Mouse (Mus musculus): ENCODE data around the gene Mkln1.

Mkln1 gene

DNA sequence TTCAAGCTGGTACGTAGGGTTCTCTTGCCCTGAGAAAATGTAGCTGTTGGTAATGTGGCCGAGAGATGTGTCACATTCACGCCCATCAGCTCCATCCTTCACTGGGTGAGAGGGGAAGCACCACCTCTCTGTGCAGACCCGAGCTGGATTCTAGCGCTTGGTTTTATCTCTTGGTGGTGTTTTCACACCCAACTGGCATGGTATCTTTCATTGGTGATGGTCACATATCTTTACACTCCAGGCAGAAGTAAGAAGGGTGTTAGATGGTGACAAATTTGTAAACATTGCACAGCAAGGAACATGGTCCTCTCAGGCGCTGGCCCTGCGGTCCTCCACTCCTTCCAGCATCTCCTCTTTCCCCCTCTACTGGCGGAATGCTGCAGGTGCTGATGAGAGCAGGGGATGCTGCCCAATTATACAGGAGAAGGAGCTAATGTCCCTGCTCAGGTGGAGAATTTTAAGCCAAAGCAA, 120.5 kb downstream of the Mkln1 start:
- peak; percentile 71 for DNase-seq

DNA sequence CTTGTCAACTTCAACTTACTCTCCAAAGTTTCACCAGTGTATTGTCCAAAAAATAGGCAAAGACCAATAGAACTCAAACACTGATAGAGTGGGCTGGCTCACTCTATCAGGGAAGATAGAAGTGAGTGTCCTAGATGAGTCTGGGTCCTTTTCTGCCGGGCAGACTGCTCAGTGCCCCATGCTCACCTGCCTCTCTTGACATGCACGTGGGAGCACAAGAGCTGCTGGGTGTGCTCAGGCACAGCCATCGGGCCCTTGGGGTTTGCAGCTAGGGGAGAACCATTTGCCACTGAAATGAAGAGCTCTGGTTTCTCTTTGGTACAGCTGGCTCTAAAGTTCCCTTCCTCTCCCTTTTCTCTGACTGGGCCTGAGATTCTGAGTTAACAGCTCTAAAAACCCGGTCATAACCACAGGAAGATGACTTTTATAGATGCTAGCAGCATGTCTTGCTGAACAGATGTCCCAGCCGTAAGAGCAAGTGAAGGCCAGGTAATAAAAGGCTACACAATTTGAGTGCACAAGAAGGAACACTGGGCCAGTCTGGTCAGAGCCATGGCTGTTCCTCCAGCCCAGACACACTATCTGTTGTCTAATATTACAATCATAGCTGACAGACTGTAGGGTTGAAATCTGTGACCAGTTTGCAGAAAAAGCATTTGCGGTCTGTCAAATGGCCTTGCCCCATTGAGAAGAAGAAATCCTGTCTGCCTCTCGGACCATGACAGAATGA, 122.1 kb downstream of the Mkln1 start:
- DNase-seq: no peak

DNA sequence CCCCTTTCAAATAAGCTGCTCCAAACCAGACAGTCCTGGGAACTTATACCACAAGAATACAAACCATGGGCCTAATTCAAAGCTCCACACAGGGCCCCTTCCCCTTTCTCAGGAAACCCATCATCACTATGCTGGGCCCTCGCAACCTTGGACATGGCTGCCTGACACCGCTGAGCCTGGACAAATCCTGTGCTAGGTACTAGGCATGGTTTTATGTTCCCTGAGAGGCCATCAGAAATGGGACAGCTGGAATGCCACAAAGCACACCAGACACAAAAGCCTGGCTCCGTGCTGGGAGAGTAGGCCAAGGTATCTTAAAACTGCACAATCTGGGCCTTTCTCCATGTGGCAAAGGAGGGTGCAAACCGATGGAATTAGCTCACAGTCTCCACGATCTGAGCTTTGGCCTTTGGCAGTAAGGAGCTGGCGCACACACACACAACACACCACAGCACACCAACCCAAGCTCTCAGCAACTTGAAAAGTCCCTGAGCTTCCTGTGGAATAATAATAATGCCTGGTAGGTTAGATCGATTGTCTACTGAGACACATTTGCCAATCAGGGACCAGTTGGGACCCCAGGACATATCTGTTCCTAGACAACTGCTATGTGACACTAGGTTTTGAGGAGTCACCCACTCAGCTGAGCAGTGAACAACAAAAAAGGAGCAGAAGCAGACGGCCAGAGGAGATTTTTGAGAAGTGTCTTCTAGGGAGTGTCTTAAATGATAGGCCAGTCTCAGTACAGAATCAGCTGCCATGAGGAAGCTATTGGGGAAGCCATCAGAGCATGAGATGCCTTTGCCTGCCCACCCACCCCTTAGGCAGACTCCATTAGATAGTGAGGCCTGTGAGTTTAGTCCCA, 123.2 kb downstream of the Mkln1 start:
- DNase-seq: peak; percentile 49

DNA sequence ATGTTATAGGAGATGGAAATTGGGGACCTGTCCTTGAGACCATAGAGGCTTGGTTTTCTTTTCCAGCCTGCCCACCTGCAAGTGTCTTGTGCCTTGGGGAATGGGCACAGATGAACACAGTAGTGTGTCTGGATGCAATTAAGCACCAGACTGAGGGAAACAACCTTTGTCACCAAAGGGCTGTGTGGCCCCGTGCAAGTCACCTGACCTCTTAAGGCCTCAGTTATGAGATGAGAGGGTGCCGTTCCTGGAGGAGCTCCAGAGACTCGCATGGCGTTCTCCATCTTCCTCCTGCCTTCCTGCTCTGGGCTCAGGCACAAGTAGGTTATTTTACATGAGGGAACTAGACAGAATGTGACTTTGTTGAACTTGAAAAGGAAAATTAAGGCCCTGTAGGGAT, 123.9 kb downstream of the Mkln1 start:
- DNase-seq: no peak

DNA sequence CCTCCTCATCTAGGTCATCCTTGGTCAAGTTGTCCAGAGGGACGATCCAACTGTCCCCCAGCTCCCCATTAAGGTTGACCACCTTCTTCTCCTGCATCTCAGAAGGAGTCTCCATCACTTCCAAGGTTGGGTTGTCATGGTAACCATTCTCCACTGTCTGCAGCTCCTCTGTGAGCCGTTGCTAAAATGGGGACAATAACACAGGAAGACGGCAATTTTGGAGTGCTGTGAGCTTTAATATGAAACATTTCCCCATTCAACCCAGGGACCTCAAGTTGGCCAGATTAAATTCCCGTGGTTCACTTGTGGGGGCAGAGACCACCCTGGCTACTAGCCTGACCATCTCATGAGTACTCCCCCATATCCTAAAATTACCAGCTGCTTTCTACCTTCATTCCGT, 124.5 kb downstream of the Mkln1 start:
- no peak for DNase-seq

DNA sequence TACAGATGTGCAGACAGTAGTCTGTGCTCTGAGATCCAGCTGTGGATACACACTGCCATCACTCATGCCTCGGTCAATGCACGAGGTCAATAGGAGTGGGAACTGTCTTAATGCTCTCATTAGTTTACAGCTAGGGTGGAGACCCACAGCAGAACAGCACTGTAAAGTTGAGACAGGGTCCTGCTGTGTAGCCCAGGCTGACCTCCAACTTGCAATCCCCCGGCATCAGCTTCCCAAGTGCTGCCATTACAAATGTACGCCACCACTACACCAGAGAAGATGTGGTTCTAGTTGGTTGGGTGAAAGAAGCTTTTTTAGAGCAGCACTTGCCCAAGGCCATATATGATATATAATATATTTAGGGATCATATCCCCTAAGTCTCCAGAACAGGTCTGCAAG, 125.1 kb downstream of the Mkln1 start:
- DNase-seq: no peak

DNA sequence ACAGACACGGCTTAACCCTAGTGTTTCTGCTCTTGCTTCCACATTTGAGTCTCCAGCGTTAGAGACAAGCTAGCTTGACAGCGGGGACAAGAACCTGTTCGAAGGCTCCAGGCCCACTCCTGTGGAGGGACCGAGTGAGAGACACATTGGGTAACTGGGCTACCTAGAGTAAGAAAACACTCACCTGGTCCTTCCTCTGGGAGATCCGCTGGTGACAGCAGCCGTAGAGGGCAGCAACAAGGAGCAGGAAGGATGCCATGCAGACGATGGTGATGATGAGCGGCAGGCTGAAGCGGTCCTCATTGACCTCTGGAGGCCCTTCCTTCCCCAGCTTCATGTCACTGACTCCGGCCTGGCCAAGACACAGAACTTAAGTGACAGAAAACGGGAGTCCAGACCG, 125.6 kb downstream of the Mkln1 start:
- no peak for DNase-seq

DNA sequence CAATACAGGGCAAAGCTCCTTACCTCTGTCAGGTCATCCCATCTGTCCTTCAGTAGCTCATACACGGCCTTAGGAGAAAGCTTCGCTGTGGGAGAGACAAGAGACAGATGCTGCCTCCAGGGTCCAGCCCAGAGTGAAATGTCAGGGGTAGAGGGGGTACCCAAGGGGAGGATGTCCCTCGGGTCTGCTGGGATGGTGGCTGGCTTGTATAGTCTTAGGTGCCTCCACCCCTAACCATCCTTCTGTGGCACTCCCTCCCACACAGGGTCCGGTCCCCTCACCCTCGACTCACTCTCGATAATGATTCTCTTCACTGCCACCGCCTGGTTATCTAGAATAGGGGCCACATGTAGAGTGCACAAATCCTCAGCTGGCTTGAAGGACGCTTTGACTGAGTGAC, 126.1 kb downstream of the Mkln1 start:
- DNase-seq: no peak

DNA sequence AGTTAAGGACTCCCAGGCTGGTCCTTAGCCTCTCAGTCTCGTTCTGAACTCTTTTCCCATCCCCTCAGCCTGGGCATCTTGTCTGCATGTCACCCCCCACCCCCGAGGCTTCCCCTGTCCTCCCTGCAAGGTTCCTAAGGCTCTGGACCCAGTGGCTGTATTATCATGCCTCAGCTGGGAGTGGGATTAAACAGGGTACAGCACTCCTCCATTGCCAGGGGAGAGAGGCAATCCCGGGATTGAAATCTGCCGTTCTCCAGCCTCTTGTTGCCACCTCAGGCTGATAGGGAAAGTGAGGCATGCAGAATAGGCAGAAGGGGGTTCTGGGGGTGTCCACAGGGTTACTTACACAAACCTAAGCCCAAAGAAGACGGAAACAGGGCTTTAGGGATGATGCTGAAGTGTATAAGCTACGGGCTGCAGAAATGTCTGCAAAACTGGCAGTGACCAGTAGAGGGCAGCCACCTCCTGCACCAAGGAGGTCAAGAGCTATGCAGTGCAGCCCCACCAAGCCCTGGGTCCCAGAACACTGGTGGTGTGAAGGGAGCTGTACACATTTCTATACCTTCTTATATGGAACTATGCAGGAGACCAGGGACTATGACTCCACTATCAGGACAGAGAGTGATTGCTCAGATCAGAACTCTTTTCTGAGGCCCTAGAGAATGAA, 126.8 kb downstream of the Mkln1 start:
- peak; percentile 67 for DNase-seq

DNA sequence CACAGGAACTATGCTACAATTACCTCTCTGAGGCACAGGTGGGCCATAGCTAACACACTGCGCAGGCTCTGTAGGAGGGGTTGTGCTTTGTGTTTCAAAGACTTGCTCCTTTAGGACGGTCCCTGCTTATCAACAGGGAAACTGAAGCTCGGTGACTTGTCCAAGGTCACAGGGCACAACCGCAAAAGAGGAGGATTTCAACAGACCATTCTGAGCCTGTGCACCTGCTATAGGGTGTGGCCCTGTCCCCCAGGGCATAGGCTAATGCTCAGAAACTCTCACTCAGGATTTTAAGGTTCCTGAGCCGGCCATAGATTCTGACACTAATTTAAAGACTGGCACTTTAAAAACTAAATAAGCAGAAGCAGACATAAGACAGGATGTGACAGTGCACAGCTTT, 128.4 kb downstream of the Mkln1 start:
- DNase-seq: no peak

DNA sequence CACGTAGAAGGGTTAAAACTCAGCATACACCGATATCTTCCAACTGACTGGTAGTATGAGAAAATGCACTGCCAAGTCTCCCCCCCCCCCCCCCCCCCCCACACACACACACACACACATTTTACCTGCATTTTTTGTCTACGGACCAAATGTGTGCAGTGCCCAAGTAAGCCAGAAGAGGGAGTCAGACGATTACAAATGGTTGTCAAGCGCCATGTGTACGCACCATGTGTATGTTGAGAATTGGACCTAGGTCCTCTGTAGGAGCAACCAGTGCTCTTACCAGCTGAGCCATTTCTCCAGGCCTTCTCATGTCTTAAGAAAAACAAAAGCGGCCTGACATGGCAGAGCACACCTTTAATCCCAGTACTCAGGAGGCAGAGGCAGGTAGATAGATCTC, 129.4 kb downstream of the Mkln1 start:
- peak; percentile 75 for DNase-seq

DNA sequence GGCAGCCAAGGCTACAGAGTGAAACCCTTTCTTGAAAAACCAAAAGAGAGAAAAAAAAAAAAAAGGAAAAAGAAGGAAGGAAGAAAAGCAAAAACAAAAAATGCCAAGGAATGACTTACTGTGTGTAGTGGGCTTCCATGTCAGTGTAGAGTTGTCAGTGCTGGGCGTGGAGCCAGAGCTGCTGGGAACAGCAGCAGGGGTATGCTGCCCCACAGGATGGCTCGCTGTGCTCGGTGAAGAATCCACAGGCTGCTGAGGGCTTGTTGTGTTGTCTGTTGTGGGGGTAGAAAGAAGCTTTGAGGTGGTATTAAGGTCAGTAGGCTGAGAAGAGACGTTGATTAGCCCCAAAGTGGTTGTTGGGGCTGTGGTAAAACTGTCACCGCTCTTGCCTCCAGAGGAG, 129.8 kb downstream of the Mkln1 start:
- DNase-seq: no peak

DNA sequence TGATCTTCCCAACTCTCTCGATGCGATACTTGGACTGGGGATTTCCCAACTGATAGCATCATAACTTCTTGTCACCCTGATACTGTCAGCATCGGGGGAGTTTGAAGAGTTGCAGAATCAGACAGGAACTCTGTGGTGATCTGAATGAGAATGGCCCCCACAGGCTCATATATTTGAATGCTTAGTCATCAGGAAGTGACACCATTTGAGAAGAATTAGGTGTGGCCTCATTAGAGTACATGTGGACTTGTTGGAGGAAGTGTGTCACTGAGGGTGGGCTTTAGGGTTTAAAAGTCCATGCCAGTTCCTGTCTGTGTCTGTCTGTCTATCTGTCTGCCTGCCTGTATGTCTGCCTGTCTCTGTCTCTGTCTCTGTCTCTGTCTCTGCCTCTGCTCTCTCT, 133.3 kb downstream of the Mkln1 start:
- DNase-seq: no peak

DNA sequence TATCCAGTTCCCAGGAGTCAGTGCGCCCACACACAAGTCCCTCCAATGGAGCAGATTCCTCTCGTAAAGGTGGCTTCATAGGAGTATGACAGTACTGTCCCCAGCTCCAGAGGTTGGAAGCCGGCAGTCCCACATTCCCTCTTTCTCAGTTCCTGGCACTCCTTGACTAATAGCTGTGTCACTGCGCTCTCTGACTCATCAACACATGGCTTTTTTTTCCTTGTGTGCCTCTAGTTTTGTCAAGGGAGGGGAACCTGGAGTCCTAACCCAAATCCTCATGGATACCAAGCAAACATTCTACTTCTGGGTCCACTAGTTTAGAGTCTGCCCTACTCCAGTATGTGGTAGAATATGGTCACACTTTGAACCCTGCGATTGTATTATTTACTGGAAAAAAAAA, 136.2 kb downstream of the Mkln1 start:
- no peak for DNase-seq

DNA sequence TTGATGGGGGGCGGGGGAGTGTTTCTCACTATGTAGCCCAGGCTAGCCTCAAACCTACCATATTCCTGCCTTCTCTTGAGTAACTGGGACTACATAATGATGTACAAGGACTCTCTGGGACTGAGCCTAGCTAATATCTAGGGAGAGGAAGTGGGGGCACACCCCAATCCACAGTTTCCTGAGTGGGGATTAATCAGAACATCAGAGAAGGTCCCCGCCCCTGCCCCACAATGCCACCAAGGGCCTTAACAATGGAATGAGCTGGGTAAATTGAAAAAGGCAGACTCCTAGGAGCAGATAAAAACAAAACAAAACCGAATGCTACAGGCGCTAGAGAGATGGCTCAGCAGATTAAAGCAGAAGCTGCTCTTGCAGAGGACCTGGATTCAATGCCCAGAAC, 138.7 kb downstream of the Mkln1 start:
- DNase-seq: peak; percentile 47

DNA sequence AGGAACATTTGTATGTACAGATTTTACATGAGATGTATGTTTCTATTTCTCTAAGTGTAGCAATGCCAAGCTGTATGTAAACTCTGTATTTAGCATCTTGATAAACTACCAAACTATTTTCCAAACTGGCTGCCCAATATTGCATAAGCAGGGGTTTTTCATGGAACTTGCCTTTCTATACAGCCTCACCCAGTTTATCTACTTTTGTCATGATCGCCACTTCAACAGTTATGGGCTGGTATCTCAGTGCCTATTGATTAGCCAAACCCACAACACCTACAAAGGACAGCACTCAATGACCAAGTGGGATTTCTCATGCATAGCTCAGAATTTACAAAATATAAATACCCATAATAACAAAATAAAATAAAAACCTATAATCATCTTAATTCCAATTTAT, 139.6 kb downstream of the Mkln1 start:
- no peak for DNase-seq

DNA sequence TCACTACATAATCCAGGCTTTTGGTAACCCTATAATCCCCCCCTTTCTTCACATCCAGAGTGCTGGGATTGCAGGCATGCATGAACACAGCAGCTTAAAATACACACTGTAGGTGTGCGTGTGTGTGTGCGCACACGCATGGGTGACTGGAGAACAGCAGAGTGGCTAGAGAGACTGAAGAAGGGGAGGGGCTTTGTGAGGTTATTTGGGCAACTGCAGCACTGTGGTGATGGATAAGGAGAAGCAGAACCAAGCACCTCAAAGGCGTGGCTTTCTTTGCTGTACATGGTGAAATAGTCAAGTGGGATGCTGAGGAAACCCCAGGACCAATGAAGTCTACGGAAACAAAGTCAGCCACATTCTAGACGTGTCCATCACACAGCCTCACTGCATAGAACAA, 141.5 kb downstream of the Mkln1 start:
- no peak for DNase-seq

DNA sequence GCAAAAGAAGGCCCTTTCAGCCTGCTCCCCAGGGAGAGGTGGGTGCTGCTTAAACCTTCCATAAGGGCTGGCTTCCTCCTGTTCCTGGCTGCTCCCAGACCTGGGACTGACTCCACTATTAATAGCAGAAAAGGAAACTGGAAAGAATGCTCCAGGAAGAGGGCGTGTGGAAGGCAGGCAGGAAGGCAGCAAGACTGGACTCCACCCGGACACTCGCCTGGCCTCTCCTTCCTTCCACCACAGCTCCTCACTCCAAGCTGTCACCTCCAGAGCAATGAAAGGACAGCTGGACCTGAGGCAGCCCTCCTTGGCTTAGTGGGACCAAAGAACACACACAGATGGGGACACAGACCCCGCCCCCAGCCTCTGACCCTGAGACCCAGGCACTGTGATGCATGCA, 145.8 kb downstream of the Mkln1 start:
- DNase-seq: peak; percentile 67

DNA sequence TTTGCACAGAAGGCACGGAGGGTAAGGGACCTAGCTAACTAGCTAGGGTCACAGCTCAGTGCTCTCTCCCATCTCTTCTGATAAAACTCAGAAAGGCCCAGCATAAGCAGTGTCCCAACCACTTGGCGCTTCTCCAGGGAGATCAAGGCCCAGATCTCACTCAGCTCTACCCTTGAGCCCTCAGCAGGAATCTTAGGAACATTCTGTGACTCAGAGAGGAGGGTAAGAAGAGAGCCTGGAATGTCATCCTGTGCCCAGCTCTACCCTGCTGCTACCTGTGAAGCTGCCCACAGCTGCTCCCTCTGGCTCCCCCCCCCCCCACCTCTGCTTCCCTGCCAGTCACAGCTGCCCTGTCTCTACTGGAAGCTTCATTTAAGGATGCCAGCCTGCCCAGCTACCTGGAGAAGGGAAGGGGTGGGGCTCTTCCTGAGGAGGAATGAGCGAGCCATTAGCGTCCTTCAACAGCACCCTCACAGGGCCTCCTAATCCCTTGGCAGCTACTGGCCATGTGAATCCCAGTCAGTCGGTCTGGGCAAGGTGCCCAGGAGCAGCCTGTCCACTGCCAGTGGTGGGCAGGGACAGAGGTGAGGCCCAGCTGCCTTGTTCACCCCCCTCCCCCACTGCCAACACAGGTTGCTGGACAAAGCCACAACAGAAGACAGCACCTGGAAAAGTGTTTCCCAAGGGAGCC, 151.0 kb downstream of the Mkln1 start:
- DNase-seq: peak; percentile 75

DNA sequence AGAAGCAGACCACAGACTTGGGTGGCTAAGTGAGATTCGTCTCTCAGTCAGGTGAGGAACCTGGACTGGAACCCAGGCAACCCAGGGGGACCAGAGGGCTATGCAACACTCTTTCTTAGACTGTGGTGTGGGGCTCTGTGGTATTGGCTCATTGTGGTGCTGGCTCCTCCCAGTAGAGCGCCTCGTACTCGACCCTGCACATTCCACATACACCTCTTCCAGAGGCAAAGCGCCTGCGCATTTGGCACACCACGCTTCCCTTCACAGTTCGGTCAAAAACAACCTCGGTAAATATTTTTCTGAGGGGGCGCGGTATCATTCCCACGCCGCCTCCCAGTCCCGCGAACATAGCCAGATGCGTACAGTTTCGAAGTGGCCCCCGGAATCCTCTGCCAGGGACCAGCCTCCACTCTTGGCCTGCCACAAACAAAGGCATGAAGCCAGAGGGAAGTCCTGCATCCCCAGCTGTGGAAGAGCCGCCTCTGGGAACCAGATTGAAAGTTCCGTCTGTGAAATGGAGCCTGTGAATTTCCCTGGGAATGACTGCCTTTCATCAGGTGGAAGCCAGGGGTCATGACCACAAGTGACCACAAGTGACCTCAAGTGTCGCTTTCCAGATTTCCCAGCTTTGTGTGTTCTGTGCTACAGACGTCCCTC, 152.5 kb downstream of the Mkln1 start:
- peak; percentile 49 for DNase-seq

DNA sequence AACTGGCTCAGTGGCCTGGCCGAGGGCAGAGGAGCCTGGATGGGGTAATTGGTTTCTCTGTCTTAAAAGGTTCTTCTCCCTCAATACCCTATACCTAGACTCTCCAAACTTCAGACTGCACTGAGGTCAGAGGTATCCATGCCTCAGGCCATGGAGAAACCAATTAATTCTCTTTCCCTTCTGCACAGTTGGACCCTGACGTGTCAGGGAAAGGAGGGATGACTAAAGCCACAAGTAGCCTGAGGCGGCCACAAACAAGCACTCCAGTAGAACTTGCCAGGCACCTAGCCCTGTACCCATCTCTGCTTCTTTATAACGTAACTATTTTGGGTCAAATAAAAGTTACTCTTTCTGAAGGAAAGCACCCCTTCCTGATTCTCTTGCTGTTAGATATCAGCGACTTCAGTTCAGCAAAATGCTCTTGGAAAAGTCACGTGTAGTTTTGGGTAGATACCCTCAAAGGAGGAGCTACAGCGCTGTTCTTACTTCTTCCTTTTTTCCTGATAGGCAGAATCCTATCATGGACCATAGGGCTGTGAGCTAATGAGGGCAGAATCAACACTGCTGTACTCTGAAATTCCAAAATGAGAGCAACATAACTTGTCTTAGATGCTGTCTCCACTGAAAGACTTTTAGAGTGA, 158.0 kb downstream of the Mkln1 start:
- DNase-seq: no peak

Measured in lung, postnatal 10 days (tissue).